Mouse (Mus musculus): ENCODE data around the gene Evc. TPM values are rescaled to one million over a fixed set of nuclear protein-coding genes. Genes with fewer than 3 reads are reported as not detected.

Evc gene
- total and polyA plus RNA-seq, 3 experiments = 0.17 to 0.91 (median 0.73) TPM

GRCm38 (mm10) chr5:37298370-37298769, 38.3 kb downstream of the Evc start:
- no peaks in the 10 kb centered on the region for H3K36me3 ChIP-seq (replicated peaks in 1 of 2; ENCODE audit: control insufficient read depth in 1 of 2, insufficient read depth in 1 of 2, low read length in 1 of 2)
- no peak overlapping the region for H3K4me2 ChIP-seq (ENCODE audit: insufficient read depth, low read depth, poor library complexity, severe bottlenecking)
- H3K4me3 ChIP-seq (replicated peaks in 1 of 3; ENCODE audit: low read depth in 2 of 3, low read length in 2 of 3, poor library complexity in 1 of 3) = no peak overlapping the region
- dilution Hi-C loops (cut with MboI; ENCODE audit: extremely low pct_ligation_motif_present, extremely low pct_unique_long_range_greater_than_20kb, low sequenced_read_pairs) = no loop called here
- DNase-seq (ENCODE audit: extremely low read depth) = peak; percentile 37
- no peaks in the 10 kb centered on the region for H3K9me3 ChIP-seq (replicated peaks; ENCODE audit: low read length)
- no peaks in the 10 kb centered on the region for H3K79me2 ChIP-seq (replicated peaks; ENCODE audit: control insufficient read depth, extremely low read depth, insufficient read depth, poor library complexity, severe bottlenecking)
- no peak overlapping the region for H3K9ac ChIP-seq (ENCODE audit: insufficient read depth, low read depth)
- H3K4me1 ChIP-seq (ENCODE audit: control insufficient read depth in 1 of 2, insufficient read depth in 2 of 2) = peaks cover 3 to 16% of the 10 kb centered on the region in 2 experiments; a peak in 3 of 4 replicates
- peaks cover 3% of the 10 kb centered on the region for H3K27me3 ChIP-seq (replicated peaks)
- H3K27ac ChIP-seq (ENCODE audit: insufficient read depth, low read depth) = no peak overlapping the region
- in situ Hi-C loops (cut with MboI; ENCODE audit: low pct_ligation_motif_present, low pct_unique_long_range_greater_than_20kb, low sequenced_read_pairs) = loop anchor here (10.0 kb wide), 2 partner anchors 56 to 416 kb away; partner anchors contain the start of gene Stk32b
- TF ChIP-seq SMC3 (IDR thresholded peaks at IDR 0.05; ENCODE audit: low read depth, low read length) (peak; percentile 93), ZC3H11A (IDR thresholded peaks at IDR 0.05; ENCODE audit: low read depth, low read length) (peak; percentile 68), RAD21 (IDR thresholded peaks at IDR 0.05; ENCODE audit: low read depth, low read length) (peak; percentile 93), MEF2A (IDR thresholded peaks at IDR 0.05; ENCODE audit: borderline replicate concordance, low read depth, low read length) (no peak), MAX (IDR thresholded peaks at IDR 0.05; ENCODE audit: low read length) (no peak), CTCF (conservative IDR thresholded peaks at IDR 0.05 in 1 of 2, IDR thresholded peaks at IDR 0.05 in 1 of 2; ENCODE audit: low read depth in 2 of 2, low read length in 2 of 2) (peak; percentile 68 to 94), NELFE (IDR thresholded peaks at IDR 0.05; ENCODE audit: low read depth, low read length) (peak; percentile 17; the same call in 1 of the 2 replicates)

DNA sequence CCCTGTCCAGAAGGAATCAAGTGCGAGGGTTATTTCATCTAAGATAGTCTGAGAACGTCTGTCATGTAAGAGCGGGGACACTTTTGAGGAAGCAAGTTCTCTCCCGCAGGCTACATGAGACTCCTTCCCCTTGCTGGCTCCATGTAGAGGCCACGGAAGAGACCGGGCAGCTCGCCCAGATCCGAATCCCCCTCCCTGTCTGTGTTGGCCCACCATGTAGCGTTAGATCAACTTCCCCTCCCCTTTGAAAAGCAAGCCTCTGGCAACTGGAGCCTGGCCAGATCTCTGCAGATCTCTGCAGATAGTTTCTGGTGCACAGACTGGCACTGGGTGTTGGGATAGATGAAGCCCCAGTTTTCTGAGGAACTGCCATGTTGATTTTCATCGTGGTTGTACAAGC, 40.0 kb downstream of the Evc start:
- H3K4me1 ChIP-seq (ENCODE audit: control insufficient read depth in 1 of 2, insufficient read depth in 2 of 2) = peaks cover 0 to 8% of the 10 kb centered on the region in 2 experiments; a peak in 2 of 4 replicates
- DNase-seq (ENCODE audit: extremely low read depth) = no peak
- no peak overlapping the region for H3K4me3 ChIP-seq (replicated peaks in 1 of 3; ENCODE audit: low read depth in 2 of 3, low read length in 2 of 3, poor library complexity in 1 of 3)
- in situ Hi-C loops (cut with MboI; ENCODE audit: low pct_ligation_motif_present, low pct_unique_long_range_greater_than_20kb, low sequenced_read_pairs) = loop anchor here (10.0 kb wide), 2 partner anchors 58 to 418 kb away; partner anchors contain the start of gene Stk32b
- H3K79me2 ChIP-seq (replicated peaks; ENCODE audit: control insufficient read depth, extremely low read depth, insufficient read depth, poor library complexity, severe bottlenecking) = no peaks in the 10 kb centered on the region
- no peaks in the 10 kb centered on the region for H3K9me3 ChIP-seq (replicated peaks; ENCODE audit: low read length)
- H3K27me3 ChIP-seq (replicated peaks) = peaks cover 3% of the 10 kb centered on the region
- peaks cover 0 to under 1% of the 10 kb centered on the region in 2 experiments for H3K36me3 ChIP-seq (replicated peaks in 1 of 2; ENCODE audit: control insufficient read depth in 1 of 2, insufficient read depth in 1 of 2, low read length in 1 of 2)
- H3K4me2 ChIP-seq (ENCODE audit: insufficient read depth, low read depth, poor library complexity, severe bottlenecking) = no peak overlapping the region
- H3K9ac ChIP-seq (ENCODE audit: insufficient read depth, low read depth) = no peak overlapping the region
- dilution Hi-C loops (cut with MboI; ENCODE audit: extremely low pct_ligation_motif_present, extremely low pct_unique_long_range_greater_than_20kb, low sequenced_read_pairs) = no loop called here
- H3K27ac ChIP-seq (ENCODE audit: insufficient read depth, low read depth) = no peak overlapping the region
- no peak for TF ChIP-seq NELFE (IDR thresholded peaks at IDR 0.05; ENCODE audit: low read depth, low read length)
- no peak for TF ChIP-seq ZKSCAN1 (IDR thresholded peaks at IDR 0.05; ENCODE audit: borderline replicate concordance, low read depth, low read length)
- TF ChIP-seq MYC (IDR thresholded peaks at IDR 0.05; ENCODE audit: low read depth, low read length) = no peak
- TF ChIP-seq PAX5 (IDR thresholded peaks at IDR 0.05; ENCODE audit: low read length) = no peak
- TF ChIP-seq MAFK (IDR thresholded peaks at IDR 0.05; ENCODE audit: insufficient replicate concordance, low read length) = no peak
- no peak for TF ChIP-seq MAZ (IDR thresholded peaks at IDR 0.05; ENCODE audit: low read depth, low read length)

DNA sequence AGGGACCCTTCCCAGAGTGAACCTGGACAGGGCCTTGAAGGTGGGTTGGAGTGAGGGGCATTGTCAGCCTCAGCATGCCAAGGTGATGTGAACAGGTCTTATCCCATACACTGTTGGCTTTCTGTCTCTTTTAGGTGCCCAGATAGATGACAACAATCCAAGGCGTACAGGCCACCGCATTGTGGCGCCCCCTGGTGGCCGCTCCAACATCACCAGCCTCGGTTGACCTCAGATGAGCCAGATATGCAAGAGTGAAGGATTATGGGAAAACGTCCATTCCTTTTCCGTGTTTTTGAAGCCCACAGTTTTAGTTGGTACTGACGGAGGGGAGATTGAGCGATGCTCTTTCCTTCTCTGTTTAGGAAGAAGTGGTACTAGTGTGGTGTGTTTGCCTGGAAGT, 45.7 kb downstream of the Evc start:
- no peaks in the 10 kb centered on the region for H3K9me3 ChIP-seq (replicated peaks; ENCODE audit: low read length)
- no peaks in the 10 kb centered on the region for H3K27me3 ChIP-seq (replicated peaks)
- no peaks in the 10 kb centered on the region for H3K79me2 ChIP-seq (replicated peaks; ENCODE audit: control insufficient read depth, extremely low read depth, insufficient read depth, poor library complexity, severe bottlenecking)
- H3K4me2 ChIP-seq (ENCODE audit: insufficient read depth, low read depth, poor library complexity, severe bottlenecking) = no peak overlapping the region
- TF ChIP-seq MYC (IDR thresholded peaks at IDR 0.05; ENCODE audit: low read depth, low read length) (no peak), CTCF (conservative IDR thresholded peaks at IDR 0.05 in 1 of 2, IDR thresholded peaks at IDR 0.05 in 1 of 2; ENCODE audit: low read depth in 2 of 2, low read length in 2 of 2) (peak; percentile 68 to 81), SMC3 (IDR thresholded peaks at IDR 0.05; ENCODE audit: low read depth, low read length) (peak; percentile 15; the same call in 1 of the 2 replicates)
- H3K36me3 ChIP-seq (replicated peaks in 1 of 2; ENCODE audit: control insufficient read depth in 1 of 2, insufficient read depth in 1 of 2, low read length in 1 of 2) = peaks cover 24 to 54% of the 10 kb centered on the region in 2 experiments
- in situ Hi-C loops (cut with MboI; ENCODE audit: low pct_ligation_motif_present, low pct_unique_long_range_greater_than_20kb, low sequenced_read_pairs) = loop anchor here (10.0 kb wide), 2 partner anchors 64 to 424 kb away; partner anchors contain the start of gene Stk32b
- H3K9ac ChIP-seq (ENCODE audit: insufficient read depth, low read depth) = no peak overlapping the region
- dilution Hi-C loops (cut with MboI; ENCODE audit: extremely low pct_ligation_motif_present, extremely low pct_unique_long_range_greater_than_20kb, low sequenced_read_pairs) = no loop called here
- no peak overlapping the region for H3K4me3 ChIP-seq (replicated peaks in 1 of 3; ENCODE audit: low read depth in 2 of 3, low read length in 2 of 3, poor library complexity in 1 of 3)
- peaks cover 0 to 5% of the 10 kb centered on the region in 2 experiments; a peak in 2 of 4 replicates for H3K4me1 ChIP-seq (ENCODE audit: control insufficient read depth in 1 of 2, insufficient read depth in 2 of 2)
- peak; percentile 32 for DNase-seq (ENCODE audit: extremely low read depth)
- H3K27ac ChIP-seq (ENCODE audit: insufficient read depth, low read depth) = no peak overlapping the region
